Mouse (Mus musculus): ENCODE results near the gene Dcdc2b.

DNA sequence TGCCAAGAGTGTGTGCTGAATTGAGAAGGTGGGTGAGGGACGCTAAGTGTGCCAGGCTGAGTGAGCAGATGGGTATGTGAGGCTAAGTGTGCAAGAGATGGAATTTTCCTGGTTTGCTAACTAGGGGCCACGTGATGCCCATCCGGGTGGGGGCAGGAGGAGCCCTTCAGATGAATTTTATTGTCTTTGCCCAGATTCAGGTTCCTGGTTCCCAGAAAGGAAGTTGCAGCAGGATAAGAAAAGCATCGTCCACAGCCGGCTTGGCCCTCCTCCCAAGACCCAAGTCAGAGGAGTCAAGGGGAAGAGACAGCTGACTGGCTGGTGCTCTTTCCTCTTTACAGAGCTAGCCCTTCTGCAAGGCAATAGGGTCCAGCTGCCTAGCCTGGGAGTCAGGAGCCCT lies 35.6 kb downstream of the Dcdc2b start, which contains the start of gene Fam167b:
- no peak for TF ChIP-seq CTCF (IDR thresholded peaks at IDR 0.05; ENCODE audit: insufficient read depth, low read length)
- TF ChIP-seq POLR2A (IDR thresholded peaks at IDR 0.05; ENCODE audit: borderline replicate concordance, extremely low read depth, low read depth, low read length): no peak
